Mouse (Mus musculus): Measurements from ENCODE around the gene Zfp78. TPM values are rescaled to one million over a fixed set of nuclear protein-coding genes. Genes with fewer than 3 reads are reported as not detected.

Gene Zfp78
- 2.0 and 2.1 TPM in 2 replicates for polyA plus RNA-seq (2014; fragmentation: Nextera tagmentation; extraction: Ambion mirVana)

GRCm38 (mm10) chr7:6363047-6363488 lies at the start of gene Zfp78:
TSS of gene Zfp78 (plus strand) at chr7:6363280.
- Histone ChIP-seq H3K27me3 (replicated peaks; ENCODE audit: control insufficient read depth, insufficient read depth, low read length) (no peaks in the 10 kb centered on the region), H3K9me3 (ENCODE audit: control insufficient read depth, low read length) (no peaks in the 10 kb centered on the region), H3K4me2 (ENCODE audit: low read length) (peak within 1 kb of the TSS; percentile 76), H3K9ac (ENCODE audit: low read length) (peak within 1 kb of the TSS; percentile 47), H3K4me3 (ENCODE audit: low read depth, low read length) (peak within 1 kb of the TSS; percentile 49), H3K27ac (ENCODE audit: low read depth) (peak within 1 kb of the TSS; percentile 81), H3K4me1 (replicated peaks; ENCODE audit: control insufficient read depth, insufficient read depth, low read length) (peaks cover 4% of the 10 kb centered on the region; the same call in 1 of the 2 replicates), H3K36me3 (ENCODE audit: control insufficient read depth, insufficient read depth, low read length) (no peaks in the 10 kb centered on the region)
- peak; percentile 98 for DNase-seq (ENCODE audit: low spot score)
- under 1% methylated on average over 23 of the region's 23 CpGs for WGBS
- ATAC-seq (replicated peaks; ENCODE audit: low FRiP score, low TSS enrichment, low read depth): peak; percentile 79

- 18% methylated on average over 23 of the region's 23 CpGs for WGBS
- 0 out of 2 replicates have a peak, but pooled peaks cover 3% of the 10 kb centered on the region for H3K4me1 ChIP-seq (replicated peaks; ENCODE audit: control insufficient read depth, insufficient read depth, low read length)
- no peaks in the 10 kb centered on the region for H3K27me3 ChIP-seq (replicated peaks; ENCODE audit: control insufficient read depth, insufficient read depth, low read length)
- peak overlapping the region; percentile 77 for H3K27ac ChIP-seq (ENCODE audit: low read depth)
- peak overlapping the region; percentile 80 for H3K4me2 ChIP-seq (ENCODE audit: low read length)
- no peak for DNase-seq (ENCODE audit: low spot score)
- H3K4me3 ChIP-seq (ENCODE audit: low read depth, low read length): peak overlapping the region; percentile 64
- peak; percentile 76 for ATAC-seq (replicated peaks; ENCODE audit: low FRiP score, low TSS enrichment, low read depth)
- H3K9me3 ChIP-seq (ENCODE audit: control insufficient read depth, low read length): no peaks in the 10 kb centered on the region
- peak overlapping the region; percentile 78 for H3K9ac ChIP-seq (ENCODE audit: low read length)
- peaks cover 6% of the 10 kb centered on the region; the same call in 1 of the 2 replicates for H3K36me3 ChIP-seq (ENCODE audit: control insufficient read depth, insufficient read depth, low read length)
Measured at GRCm38 (mm10) chr7:6330458-6331232, 32.4 kb upstream of the Zfp78 start.

- Histone ChIP-seq H3K9ac (ENCODE audit: low read length) (peak within 1 kb of the TSS; percentile 78), H3K4me1 (replicated peaks; ENCODE audit: control insufficient read depth, insufficient read depth, low read length) (0 out of 2 replicates have a peak, but pooled peaks cover 3% of the 10 kb centered on the region)
- WGBS: 6% methylated on average over 29 of the region's 31 CpGs
Measured at GRCm38 (mm10) chr7:6331233-6331956, 31.7 kb upstream of the Zfp78 start, which contains the start of gene Zfp583. TSS of gene Zfp583 (minus strand) at chr7:6331285.

GRCm38 (mm10) chr7:6339865-6340264 lies 23.2 kb upstream of the Zfp78 start:
- Histone ChIP-seq H3K27me3 (replicated peaks; ENCODE audit: control insufficient read depth, insufficient read depth, low read length) (no peaks in the 10 kb centered on the region), H3K9ac (ENCODE audit: low read length) (no peak overlapping the region), H3K4me2 (ENCODE audit: low read length) (no peak overlapping the region), H3K36me3 (ENCODE audit: control insufficient read depth, insufficient read depth, low read length) (no peaks in the 10 kb centered on the region), H3K4me3 (ENCODE audit: low read depth, low read length) (no peak overlapping the region), H3K27ac (ENCODE audit: low read depth) (no peak overlapping the region), H3K9me3 (ENCODE audit: control insufficient read depth, low read length) (no peaks in the 10 kb centered on the region), H3K4me1 (replicated peaks; ENCODE audit: control insufficient read depth, insufficient read depth, low read length) (peaks cover 3% of the 10 kb centered on the region; the same call in 1 of the 2 replicates)
- DNase-seq (ENCODE audit: low spot score): no peak
- no peak for ATAC-seq (replicated peaks; ENCODE audit: low FRiP score, low TSS enrichment, low read depth)
- WGBS: 79% methylated on average over 5 of the region's 5 CpGs

More at GRCm38 (mm10) chr7:6331233-6331956, 31.7 kb upstream of the Zfp78 start, which contains the start of gene Zfp583:
- peaks cover 6% of the 10 kb centered on the region; the same call in 1 of the 2 replicates for H3K36me3 ChIP-seq (ENCODE audit: control insufficient read depth, insufficient read depth, low read length)
- H3K9me3 ChIP-seq (ENCODE audit: control insufficient read depth, low read length): no peaks in the 10 kb centered on the region
- peak within 1 kb of the TSS; percentile 77 for H3K27ac ChIP-seq (ENCODE audit: low read depth)
- peak within 1 kb of the TSS; percentile 80 for H3K4me2 ChIP-seq (ENCODE audit: low read length)
- DNase-seq (ENCODE audit: low spot score) (peak; percentile 85), ATAC-seq (replicated peaks; ENCODE audit: low FRiP score, low TSS enrichment, low read depth) (peak; percentile 94)
- peak within 1 kb of the TSS; percentile 64 for H3K4me3 ChIP-seq (ENCODE audit: low read depth, low read length)
- H3K27me3 ChIP-seq (replicated peaks; ENCODE audit: control insufficient read depth, insufficient read depth, low read length): no peaks in the 10 kb centered on the region

- H3K4me3 ChIP-seq (ENCODE audit: low read depth, low read length): peak within 1 kb of the TSS; percentile 65
- peak within 1 kb of the TSS; percentile 48 for H3K9ac ChIP-seq (ENCODE audit: low read length)
- ATAC-seq (replicated peaks; ENCODE audit: low FRiP score, low TSS enrichment, low read depth): peak; percentile 91
- peaks cover 3% of the 10 kb centered on the region; the same call in 1 of the 2 replicates for H3K4me1 ChIP-seq (replicated peaks; ENCODE audit: control insufficient read depth, insufficient read depth, low read length)
- no peaks in the 10 kb centered on the region for H3K27me3 ChIP-seq (replicated peaks; ENCODE audit: control insufficient read depth, insufficient read depth, low read length)
- peak within 1 kb of the TSS; percentile 57 for H3K4me2 ChIP-seq (ENCODE audit: low read length)
- peak; percentile 87 for DNase-seq (ENCODE audit: low spot score)
- 2% methylated on average over 26 of the region's 26 CpGs for WGBS
- H3K36me3 ChIP-seq (ENCODE audit: control insufficient read depth, insufficient read depth, low read length): no peaks in the 10 kb centered on the region
- no peak within 1 kb of the TSS for H3K27ac ChIP-seq (ENCODE audit: low read depth)
- H3K9me3 ChIP-seq (ENCODE audit: control insufficient read depth, low read length): no peaks in the 10 kb centered on the region
Measured at GRCm38 (mm10) chr7:6343501-6344071, 19.5 kb upstream of the Zfp78 start, which contains the start of gene Gm3854. TSS of gene Gm3854 (plus strand) at chr7:6343759.

GRCm38 (mm10) chr7:6344124-6344523 lies 19.0 kb upstream of the Zfp78 start:
- DNase-seq (ENCODE audit: low spot score) (no peak), ATAC-seq (replicated peaks; ENCODE audit: low FRiP score, low TSS enrichment, low read depth) (no peak; the same call in 1 of the 2 replicates)
- no peak overlapping the region for H3K27ac ChIP-seq (ENCODE audit: low read depth)
- H3K4me2 ChIP-seq (ENCODE audit: low read length): peak overlapping the region; percentile 57
- H3K4me1 ChIP-seq (replicated peaks; ENCODE audit: control insufficient read depth, insufficient read depth, low read length): peaks cover 3% of the 10 kb centered on the region; the same call in 1 of the 2 replicates
- WGBS: 30% methylated on average over 10 of the region's 10 CpGs
- no peaks in the 10 kb centered on the region for H3K9me3 ChIP-seq (ENCODE audit: control insufficient read depth, low read length)
- H3K9ac ChIP-seq (ENCODE audit: low read length): peak overlapping the region; percentile 48
- no peaks in the 10 kb centered on the region for H3K36me3 ChIP-seq (ENCODE audit: control insufficient read depth, insufficient read depth, low read length)
- peak overlapping the region; percentile 65 for H3K4me3 ChIP-seq (ENCODE audit: low read depth, low read length)
- H3K27me3 ChIP-seq (replicated peaks; ENCODE audit: control insufficient read depth, insufficient read depth, low read length): no peaks in the 10 kb centered on the region

GRCm38 (mm10) chr7:6358121-6358520 lies 5.0 kb upstream of the Zfp78 start:
- Histone ChIP-seq H3K9ac (ENCODE audit: low read length) (no peak overlapping the region), H3K4me2 (ENCODE audit: low read length) (no peak overlapping the region), H3K27me3 (replicated peaks; ENCODE audit: control insufficient read depth, insufficient read depth, low read length) (no peaks in the 10 kb centered on the region), H3K27ac (ENCODE audit: low read depth) (no peak overlapping the region), H3K4me1 (replicated peaks; ENCODE audit: control insufficient read depth, insufficient read depth, low read length) (no peaks in the 10 kb centered on the region), H3K4me3 (ENCODE audit: low read depth, low read length) (no peak overlapping the region), H3K36me3 (ENCODE audit: control insufficient read depth, insufficient read depth, low read length) (peaks cover 11% of the 10 kb centered on the region), H3K9me3 (ENCODE audit: control insufficient read depth, low read length) (no peaks in the 10 kb centered on the region)
- ATAC-seq (replicated peaks; ENCODE audit: low FRiP score, low TSS enrichment, low read depth) (no peak), DNase-seq (ENCODE audit: low spot score) (no peak)
- 59% methylated on average over 2 of the region's 2 CpGs for WGBS
